Mouse (Mus musculus): ENCODE measurements around the gene Znhit1.

GRCm38 (mm10) chr5:136950521-136950920, 37.3 kb downstream of the Znhit1 start:
- TF ChIP-seq TCF3 (IDR thresholded peaks at IDR 0.05; ENCODE audit: insufficient read length, low read depth) (no peak), USF1 (IDR thresholded peaks at IDR 0.05; ENCODE audit: low read depth) (no peak), POLR2A (IDR thresholded peaks at IDR 0.05; ENCODE audit: insufficient read length, low read depth) (no peak), MYOG (IDR thresholded peaks at IDR 0.05; ENCODE audit: control insufficient read depth in 1 of 3, insufficient read depth in 1 of 3, insufficient read length in 2 of 3, low read depth in 2 of 3) (no peak), MAX (IDR thresholded peaks at IDR 0.05; ENCODE audit: low read depth) (no peak), TCF12 (IDR thresholded peaks at IDR 0.05; ENCODE audit: insufficient read depth, poor library complexity, severe bottlenecking) (no peak), SRF (IDR thresholded peaks at IDR 0.05; ENCODE audit: control insufficient read depth, insufficient read length, low read depth) (no peak), MYOD1 (IDR thresholded peaks at IDR 0.05; ENCODE audit: control insufficient read depth in 1 of 3, insufficient read length in 2 of 3, low read depth in 2 of 3) (no peak), POLR2AphosphoS2 (IDR thresholded peaks at IDR 0.05; ENCODE audit: insufficient read length, low read depth) (no peak), E2F4 (IDR thresholded peaks at IDR 0.05; ENCODE audit: insufficient read depth) (no peak)
